Mouse (Mus musculus) midbrain, embryonic 10.5 days (tissue): ENCODE data around the gene Ceacam20. TPM values are rescaled to one million over a fixed set of nuclear protein-coding genes. Genes with fewer than 3 reads are reported as not detected.

Experiments
- polyA plus RNA-seq: library from polyadenylated mRNA; unstranded; fragments of >200 nt; fragmentation: Nextera tagmentation; extraction: Ambion mirVana; gene quantifications from 2 replicates; pipeline ENCODE4 v1.2.1, GENCODE M21; 2016

Gene Ceacam20
- polyA plus RNA-seq, 1 experiment from 2014 or later = not detected

Other genes starting within 250 kb of the Ceacam20 start
- gene Tomm40, start 250.0 kb upstream of the Ceacam20 start, polyA plus RNA-seq = 189 and 210 TPM in 2 replicates
- 76.4 and 88.7 TPM in 2 replicates for gene Nectin2, start 214.9 kb upstream of the Ceacam20 start, polyA plus RNA-seq
- gene Bcam, start 194.4 kb upstream of the Ceacam20 start, polyA plus RNA-seq = 25.3 and 32.2 TPM in 2 replicates
- gene Cblc, start 168.6 kb upstream of the Ceacam20 start, polyA plus RNA-seq = 0.62 and 0.70 TPM in 2 replicates
- 1.1 and 1.8 TPM in 2 replicates for gene Bcl3, start 142.6 kb upstream of the Ceacam20 start, polyA plus RNA-seq
- 0.14 TPM in 1 of 2 replicates, not detected in the other for gene Gm19345, start 113.4 kb upstream of the Ceacam20 start, polyA plus RNA-seq
- not detected in 2 replicates for gene Ceacam16, start 104.1 kb upstream of the Ceacam20 start, polyA plus RNA-seq
- not detected in 2 replicates for gene Ceacam19, start 77.4 kb upstream of the Ceacam20 start, polyA plus RNA-seq
- gene Pvr, start 44.3 kb upstream of the Ceacam20 start, polyA plus RNA-seq = 7.4 and 7.5 TPM in 2 replicates
- 0.54 TPM in 1 of 2 replicates, not detected in the other for gene Igsf23, start 14.7 kb upstream of the Ceacam20 start, polyA plus RNA-seq
- gene Nlrp9b, start 26.1 kb downstream of the Ceacam20 start, polyA plus RNA-seq = not detected in 2 replicates
- not detected in 2 replicates for gene Vmn1r91, start 134.3 kb downstream of the Ceacam20 start, polyA plus RNA-seq
- not detected in 2 replicates for gene Gm16442, start 157.2 kb downstream of the Ceacam20 start, polyA plus RNA-seq
- not detected in 2 replicates for gene Vmn1r93, start 173.7 kb downstream of the Ceacam20 start, polyA plus RNA-seq
- not detected in 2 replicates for gene Vmn1r94, start 203.0 kb downstream of the Ceacam20 start, polyA plus RNA-seq
- not detected in 2 replicates for gene Vmn1r95, start 228.3 kb downstream of the Ceacam20 start, polyA plus RNA-seq
- not detected in 2 replicates for gene Gm6164, start 240.2 kb downstream of the Ceacam20 start, polyA plus RNA-seq